Mouse (Mus musculus) T-helper 17 cell (primary cell): ENCODE data around the gene Tmem115.
"Not testable (repeated sequence)": the region's sequence is repeated elsewhere in the genome, so short reads cannot be mapped to it uniquely, and the experiment has no call there.

Experiments used
- in situ Hi-C, 2 experiments: fragments of 300-600 bp; cut with MboI, MseI; formaldehyde crosslinking; loops; 1 replicate in 1 of 2; 2 replicates in 1 of 2; pipeline ENCODE4 v1.15.1; 2025; ENCODE audit warnings: high pct_unique_total_duplicates in 2 of 2

Gene Tmem115

DNA sequence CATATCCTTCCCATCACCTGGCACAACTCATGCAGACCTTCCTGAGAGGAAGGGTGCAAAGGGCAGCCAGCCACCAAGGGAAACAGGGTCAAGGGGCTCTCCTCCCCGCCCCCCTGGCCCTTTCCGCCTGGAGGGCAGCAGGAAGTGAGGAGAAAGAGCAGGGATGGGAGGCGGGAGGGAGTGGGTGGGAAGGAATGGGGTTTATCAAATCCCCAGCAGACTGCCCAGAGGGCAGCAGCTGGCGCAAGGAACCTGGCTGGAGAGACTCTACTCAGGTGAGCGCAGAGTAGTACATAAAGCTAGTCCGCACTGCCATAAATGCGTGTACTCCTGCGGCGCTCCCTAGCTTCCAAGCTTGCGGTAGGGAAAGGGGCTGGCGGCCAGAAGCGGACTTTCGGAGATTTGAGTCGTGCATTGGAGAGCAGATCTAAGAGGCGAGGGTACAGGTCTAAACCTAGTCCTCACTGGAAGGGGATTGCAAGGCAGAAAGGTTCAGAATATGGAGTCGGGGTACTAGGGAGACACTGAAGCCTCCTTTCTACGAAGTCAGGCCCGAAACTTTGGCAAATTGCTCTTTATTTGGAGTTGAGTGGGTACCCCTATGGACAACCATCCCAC lies 34.1 kb downstream of the Tmem115 start, which contains the start of gene Hyal2:
TSS of gene Hyal2 (plus strand) at position 244 of the 618 bp plus-strand sequence.
- in situ Hi-C loops = no loop called here

DNA sequence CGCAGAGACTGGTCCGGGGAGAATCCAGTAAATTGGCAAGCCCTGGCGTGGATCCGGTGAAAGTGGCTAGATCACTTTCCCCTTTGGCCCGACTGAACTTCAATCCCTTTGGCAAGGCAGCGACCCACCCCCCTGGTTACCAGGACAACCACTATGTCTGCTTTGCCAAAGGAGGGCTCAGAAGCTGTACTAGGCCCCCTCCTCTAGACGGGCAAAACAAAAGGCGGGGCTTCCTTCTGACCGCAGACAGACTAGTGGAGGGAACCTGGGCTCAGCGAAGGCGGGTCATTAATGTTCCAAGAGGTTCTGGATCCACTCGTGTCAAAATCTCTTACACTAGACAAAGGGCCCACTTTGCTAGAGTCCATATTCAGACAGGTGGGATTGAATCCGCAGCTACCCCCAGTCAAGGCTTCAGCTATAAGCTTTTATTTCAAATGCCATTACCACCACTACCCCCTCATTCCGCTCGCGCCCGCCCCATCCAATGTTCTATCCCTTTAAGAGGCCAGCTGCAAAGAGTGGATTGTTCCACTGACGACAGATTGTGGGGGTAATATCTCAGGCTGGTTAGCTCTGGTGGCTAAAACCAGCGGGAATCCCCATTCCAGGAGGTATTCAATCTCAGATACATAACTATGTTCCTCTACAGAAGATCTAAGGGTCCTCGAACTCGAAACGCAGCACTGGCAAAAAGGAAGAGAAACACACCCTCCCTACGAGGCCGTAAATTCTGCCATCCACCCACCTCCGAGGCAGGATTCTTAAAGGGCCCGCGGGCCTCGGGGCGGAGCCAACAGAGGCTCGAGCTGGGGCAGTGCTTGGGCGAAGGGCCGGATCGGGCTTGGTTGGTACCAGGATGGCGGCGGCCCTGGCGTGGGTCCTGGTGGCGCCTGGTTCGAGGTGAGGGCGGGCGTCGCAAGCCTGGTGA lies 34.9 kb downstream of the Tmem115 start:
- in situ Hi-C loops = no loop called here

DNA sequence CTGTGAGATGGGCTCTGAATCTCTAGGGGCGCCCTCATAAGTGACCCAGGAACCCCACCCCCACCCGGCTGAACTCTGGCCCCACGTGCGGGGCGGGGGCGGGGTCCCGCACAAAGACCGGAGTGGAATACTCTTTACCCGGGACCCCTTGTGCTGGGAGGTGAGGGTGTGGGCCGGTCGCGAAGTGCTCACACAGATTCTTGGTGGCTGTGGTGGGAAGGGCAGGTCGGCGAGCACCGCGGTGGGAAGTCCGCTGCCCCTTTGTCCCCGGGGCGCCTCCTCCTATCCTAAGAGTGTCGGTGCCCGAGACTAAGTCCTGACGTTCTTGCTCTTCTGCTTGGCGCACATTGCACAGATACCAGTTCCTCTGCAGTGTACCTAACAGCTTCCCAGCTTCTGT lies 35.5 kb downstream of the Tmem115 start:
- in situ Hi-C loops = no loop called here

DNA sequence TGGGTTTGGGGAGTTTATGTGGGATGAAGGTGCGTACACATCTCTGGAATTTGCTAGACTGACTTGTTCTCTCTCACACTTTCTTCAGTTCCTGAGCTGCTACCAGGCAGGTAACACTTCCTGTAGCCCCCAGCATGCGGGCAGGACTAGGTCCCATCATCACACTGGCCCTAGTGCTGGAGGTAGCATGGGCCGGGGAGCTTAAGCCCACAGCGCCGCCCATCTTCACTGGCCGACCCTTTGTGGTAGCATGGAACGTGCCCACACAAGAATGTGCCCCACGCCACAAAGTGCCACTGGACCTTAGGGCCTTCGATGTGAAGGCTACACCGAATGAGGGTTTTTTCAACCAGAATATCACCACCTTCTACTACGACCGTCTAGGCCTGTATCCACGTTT lies 36.3 kb downstream of the Tmem115 start:
- in situ Hi-C loops = no loop called here

DNA sequence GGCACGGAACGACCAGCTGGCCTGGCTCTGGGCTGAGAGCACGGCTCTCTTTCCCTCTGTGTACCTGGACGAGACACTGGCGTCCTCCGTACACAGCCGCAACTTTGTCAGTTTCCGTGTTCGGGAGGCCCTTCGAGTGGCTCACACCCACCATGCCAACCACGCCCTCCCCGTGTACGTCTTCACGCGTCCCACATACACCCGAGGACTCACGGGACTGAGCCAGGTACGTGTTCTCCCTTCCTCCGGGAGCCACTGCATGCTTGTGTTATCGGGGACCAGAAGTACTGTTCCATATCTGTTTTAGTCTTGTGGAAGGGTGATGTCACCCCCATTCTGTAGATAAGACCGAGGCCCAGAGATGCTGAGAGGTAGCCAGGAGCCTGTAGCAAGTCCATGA lies 37.1 kb downstream of the Tmem115 start:
- in situ Hi-C loops = no loop called here

DNA sequence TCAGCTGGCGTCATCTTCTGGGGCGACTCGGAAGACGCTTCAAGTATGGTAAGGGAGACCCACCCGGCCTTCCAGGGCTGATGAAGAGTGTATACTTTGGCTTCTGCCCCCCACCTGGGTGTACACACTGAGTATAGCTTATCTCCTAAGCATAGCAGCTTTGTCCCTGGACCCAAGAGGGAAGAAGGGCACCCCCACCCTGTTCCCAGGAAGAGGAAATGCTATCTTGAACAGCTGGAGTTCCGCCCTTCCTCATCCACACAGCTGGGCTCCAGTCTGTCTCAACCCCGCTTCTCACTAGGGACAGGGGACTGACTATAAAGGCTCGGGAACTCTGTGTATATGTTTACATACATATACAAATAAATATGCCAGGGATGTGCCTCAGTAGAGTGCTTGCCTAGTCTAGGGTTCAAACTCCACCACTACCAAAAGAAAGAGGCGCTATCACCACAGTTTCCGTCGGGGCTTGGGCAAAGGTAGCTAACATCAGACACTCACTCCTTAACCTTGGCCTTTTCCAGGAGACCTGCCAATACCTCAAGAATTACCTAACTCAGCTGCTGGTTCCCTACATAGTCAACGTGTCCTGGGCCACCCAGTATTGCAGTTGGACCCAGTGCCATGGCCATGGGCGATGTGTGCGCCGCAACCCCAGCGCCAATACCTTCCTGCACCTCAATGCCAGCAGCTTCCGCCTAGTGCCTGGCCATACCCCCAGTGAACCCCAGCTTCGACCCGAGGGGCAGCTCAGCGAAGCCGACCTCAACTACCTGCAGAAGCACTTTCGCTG lies 38.0 kb downstream of the Tmem115 start:
- in situ Hi-C loops = no loop called here

DNA sequence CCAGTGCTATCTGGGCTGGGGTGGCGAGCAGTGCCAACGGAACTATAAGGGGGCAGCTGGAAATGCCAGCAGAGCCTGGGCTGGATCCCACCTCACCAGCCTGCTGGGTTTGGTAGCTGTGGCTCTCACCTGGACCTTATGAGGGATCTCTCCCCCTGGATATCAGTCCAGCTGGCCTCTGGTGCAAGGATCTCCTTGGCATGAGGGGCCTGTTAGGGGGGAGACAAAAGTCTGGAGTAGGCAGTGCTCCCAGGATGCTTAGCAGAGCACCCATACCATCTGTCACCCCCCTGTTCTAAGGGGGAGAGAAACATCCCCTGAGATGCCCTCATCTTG lies 38.5 kb downstream of the Tmem115 start:
- in situ Hi-C loops = no loop called here

DNA sequence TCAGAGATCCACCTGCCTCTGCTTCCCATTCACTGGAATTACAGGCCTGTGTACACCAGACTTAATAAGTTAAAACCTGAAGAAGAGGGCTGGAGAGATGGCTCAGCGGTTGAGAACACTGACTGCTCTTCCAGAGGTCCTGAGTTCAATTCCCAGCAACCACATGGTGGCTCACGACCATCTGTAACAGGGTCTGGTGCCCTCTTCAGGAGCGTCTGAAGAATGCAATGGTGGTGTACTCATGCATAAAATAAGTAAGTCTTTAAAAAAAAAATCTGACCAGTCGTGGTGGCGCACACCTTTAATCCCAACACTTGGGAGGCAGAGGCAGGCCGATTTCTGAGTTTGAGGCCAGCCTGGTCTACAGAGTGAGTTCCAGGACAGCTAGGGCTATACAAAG lies 40.0 kb downstream of the Tmem115 start:
- in situ Hi-C loops = not testable (repeated sequence)

DNA sequence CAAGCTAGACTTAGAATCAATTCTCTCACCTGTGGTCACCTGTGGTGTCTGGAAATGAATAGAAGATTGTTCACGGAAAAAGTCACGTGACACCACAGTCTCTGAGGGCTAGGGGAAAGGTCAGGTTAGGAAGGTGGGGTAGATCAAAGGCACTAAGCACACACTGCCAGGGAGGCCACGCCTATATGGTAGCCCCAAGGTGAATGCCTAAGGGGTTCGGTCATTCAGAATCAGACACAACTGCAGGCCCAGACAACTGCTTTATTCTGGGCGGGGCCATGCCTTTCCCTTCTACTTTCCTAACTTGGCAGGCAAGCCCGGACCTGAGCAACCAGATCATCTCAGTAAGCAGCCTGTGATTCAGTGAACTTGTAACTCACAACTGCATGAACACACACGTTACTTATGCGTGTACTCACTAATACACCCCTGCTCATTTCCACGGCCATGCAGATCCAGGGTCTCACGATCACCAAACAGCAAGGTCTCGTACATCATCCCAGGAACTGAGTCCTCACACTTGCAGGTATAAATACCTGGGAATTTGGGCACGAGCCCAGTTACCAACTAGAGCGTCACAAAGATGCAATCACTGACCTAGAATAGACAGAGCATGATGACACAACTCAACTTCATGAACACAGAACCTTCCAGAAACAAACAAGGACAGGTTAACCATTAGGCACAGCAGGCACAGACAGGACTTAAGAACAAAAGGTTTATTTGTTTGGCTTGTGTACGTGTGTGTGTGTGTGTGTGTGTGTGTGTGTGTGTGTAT lies 42.0 kb downstream of the Tmem115 start:
- in situ Hi-C loops = no loop called here

DNA sequence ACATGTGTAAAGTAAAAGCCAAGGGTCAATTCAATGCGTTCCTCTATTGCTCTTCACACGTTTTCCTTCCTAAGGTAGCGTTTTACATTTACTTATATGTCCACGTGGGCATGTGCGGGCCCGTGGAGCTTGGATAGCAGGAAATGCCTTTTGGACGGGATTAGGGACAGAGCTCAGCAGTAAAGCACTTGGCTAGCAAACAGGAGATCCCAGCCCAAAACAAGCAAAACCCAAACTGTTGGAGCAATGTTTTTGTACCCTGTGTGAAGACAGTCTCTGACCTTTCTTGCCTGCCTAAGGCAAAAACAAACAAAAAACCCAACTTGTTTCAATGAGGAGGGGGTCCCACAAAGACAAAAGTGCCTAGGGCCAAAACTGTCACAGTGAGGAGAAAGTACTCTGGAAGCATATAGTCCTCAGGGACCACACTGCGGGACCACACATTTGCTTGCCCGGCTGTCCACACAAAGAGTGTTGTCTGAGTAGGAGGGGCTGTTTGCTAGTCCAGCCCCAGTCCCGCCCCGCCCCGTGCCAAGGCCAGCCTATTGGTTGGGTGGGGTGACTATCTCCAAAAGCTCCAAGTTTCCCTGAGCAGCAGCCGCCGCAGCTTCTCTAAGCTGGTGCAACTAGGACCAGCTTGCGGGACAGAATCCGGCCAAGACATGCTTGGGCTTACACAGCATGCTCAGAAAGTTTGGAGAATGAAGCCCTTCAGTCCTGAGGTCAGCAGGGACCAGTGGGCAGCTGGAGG lies 42.8 kb downstream of the Tmem115 start, which contains the start of gene Hyal1:
TSS of gene Hyal1 (plus strand) at position 571 of the 751 bp plus-strand sequence.
- in situ Hi-C loops = no loop called here

DNA sequence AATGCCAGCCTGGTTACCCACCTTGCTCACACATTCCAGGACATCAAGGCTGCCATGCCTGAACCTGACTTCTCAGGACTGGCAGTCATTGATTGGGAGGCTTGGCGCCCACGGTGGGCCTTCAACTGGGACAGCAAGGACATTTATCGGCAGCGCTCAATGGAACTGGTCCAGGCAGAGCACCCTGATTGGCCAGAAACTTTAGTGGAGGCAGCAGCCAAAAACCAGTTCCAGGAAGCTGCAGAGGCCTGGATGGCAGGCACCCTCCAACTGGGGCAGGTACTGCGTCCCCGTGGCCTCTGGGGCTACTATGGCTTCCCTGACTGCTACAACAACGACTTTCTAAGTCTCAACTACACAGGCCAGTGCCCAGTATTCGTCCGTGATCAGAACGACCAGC lies 44.1 kb downstream of the Tmem115 start:
- in situ Hi-C loops = no loop called here

DNA sequence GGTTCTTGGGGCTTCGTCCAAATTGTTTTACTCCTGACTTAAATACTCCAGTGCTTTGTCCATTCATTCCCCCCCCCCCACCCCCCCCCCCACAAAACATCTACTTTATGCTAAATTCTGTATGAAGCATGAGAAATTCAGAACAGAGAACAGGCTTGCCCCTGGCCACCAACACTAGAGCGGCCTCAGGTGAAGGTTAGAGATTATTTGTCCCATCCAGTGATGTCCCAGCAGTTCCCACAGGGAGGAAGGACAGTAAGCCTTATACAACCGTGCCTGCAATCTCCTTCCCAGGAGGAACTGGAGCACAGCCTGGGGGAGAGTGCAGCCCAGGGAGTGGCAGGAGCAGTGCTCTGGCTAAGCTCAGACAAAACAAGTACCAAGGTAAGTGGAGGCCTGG lies 44.8 kb downstream of the Tmem115 start, which contains the start of gene Naa80:
TSS of gene Naa80 (plus strand) at position 301 of the 400 bp plus-strand sequence.
- in situ Hi-C loops = no loop called here

DNA sequence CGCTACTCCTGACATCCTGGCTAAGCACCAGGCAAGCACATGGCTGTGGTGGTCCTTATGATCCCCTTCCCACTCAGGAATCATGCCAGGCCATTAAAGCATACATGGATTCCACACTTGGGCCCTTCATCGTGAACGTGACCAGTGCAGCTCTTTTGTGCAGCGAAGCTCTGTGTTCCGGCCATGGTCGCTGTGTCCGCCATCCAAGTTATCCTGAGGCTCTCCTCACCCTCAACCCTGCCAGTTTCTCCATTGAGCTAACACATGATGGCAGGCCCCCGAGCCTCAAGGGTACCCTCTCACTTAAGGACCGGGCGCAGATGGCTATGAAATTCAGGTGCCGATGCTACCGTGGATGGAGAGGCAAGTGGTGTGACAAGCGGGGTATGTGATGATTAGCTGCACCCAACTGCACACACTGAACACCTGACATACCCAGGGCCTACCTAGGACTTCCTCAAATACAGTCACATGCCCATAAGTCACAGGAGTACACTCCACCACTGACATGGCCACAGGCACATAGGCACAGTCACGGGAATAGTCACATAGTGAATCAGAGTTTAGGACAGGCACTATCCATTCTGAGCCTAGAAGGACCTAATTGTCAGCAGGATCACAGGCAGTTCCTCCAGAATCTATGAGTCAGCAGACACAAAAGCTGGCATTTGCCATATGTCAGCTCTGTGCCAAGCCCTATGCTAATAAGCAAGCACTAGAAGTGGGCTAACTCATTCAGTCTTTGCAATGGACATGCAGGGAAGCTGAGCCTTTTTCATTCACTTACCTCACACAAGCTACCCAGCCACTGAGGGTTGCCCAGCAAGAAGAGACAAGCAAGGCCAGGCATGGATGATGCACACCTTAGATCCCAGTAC lies 45.5 kb downstream of the Tmem115 start:
- in situ Hi-C loops = no loop called here

DNA sequence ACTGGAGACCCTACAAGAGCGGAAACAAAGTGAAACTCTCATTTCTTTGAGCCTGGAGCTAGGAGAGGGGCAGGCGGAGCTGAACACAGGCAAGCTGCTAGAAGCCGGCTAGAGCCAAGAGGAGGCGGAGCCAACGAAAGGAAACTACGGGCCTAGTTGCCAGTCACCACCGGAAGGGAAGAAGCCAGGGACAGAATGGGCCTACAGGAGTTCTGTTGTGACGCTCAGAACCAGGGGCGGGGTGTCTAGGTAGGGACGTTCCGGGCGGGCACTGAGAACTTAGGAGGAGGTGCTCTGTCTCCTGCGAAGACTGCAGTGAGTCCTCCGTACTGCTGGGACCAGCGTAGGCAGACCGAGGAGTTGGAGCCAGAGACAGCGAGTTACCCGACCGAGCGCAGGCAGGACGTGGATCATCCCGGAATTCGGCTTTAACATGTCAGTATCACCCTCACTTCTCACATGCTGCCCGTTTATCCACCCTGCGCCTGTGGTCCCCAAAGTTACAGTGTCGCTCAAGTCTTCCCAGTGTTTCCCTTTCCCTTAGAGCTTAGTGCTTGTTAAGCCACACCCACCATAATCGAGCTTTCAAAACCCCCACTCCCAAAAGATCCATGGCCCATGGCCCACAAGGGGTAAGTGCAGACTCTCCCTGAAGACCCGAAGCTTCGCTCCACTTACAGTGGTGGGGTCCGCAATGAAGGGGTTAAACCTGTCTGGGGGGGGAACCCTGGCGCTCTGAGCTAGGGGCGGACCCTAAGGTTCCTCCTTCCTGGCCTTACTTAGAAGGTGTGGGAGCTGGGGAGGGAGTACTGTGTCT lies 47.0 kb downstream of the Tmem115 start, which contains the start of gene Hyal3:
TSS of gene Hyal3 (plus strand) at position 318 of the 817 bp plus-strand sequence.
- in situ Hi-C loops = no loop called here

DNA sequence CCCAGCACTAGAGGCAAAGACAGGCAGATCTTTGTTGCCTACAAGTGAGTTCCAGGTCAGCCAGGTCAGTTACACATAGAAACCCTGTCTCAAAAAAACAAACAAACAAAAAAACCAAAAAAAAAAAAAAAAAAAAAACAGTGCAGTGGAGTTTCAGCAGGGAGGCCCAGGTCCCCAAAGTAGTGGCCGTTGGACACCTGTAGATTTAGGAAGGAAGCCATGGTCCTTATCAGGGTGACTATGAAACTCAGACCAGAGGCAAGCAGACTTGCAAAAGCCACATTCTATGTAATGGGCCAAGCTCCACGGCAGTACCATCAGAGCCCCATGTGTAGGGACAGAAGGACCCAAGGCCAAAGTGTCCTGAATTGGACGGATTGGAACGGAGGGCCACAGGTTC lies 47.8 kb downstream of the Tmem115 start:
- in situ Hi-C loops = no loop called here

DNA sequence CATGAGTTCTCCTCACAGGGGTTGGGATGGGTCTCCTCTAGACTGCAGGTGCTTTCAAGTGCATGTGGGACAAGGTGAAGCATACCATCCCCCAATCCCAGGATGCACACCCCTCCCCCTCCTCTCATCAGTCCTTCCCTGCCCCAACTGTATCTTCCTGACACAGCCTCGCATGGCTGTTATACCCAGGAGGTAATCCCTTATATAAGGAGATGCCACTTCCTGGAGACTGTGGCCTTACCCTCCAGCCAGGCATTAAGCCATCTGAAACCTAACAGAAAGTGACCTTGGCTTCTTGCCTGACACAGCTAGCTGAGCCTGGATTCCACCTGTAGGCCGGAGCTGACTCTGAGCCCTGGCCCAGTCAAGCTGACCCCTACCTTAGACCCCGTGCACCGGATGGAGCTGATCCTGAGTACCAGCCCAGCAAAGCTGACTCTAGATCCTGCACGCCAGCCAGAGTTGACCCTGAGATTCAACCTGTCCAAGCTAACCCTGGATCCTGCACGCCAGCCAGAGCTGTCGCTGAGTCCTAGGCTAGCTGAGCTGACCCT lies 48.8 kb downstream of the Tmem115 start:
- in situ Hi-C loops = no loop called here

DNA sequence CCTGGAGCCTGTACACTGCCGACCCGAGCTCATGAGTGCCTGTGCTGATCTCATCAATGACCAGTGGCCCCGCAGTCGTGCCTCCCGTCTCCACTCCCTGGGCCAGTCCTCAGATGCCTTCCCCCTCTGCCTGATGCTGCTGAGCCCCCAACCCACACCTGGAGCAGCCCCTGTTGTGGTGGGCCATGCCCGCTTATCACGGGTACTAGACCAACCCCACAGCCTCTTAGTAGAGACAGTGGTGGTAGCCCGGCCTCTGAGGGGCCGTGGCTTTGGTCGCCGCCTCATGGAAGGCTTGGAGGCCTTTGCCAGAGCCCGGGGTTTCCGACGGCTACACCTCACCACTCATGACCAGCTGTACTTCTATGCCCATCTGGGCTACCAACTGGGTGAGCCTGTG lies 49.4 kb downstream of the Tmem115 start:
- in situ Hi-C loops = no loop called here

DNA sequence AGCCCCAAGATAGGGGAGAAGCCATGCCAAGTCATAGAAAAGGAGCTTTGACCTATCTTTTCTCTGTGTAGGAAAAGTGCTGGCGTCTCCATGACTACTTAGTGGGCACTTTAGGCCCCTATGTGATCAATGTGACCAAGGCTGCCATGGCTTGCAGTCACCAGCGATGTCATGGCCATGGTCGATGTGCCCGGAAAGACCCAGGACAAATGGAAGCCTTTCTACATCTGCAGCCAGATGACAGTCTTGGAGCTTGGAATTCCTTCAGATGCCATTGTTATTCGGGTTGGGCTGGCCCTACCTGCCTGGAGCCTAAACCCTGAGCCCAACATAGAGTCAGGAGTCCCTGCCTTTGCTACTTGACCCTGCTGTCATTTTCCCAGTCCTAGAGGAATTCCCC lies 52.8 kb downstream of the Tmem115 start:
- in situ Hi-C loops = no loop called here
